Mouse (Mus musculus) hindlimb bud, embryonic 11.5 days (tissue): Measurements from ENCODE around the gene Arhgap28.
A peak's percentile ranks its signal among the peaks of the same experiment; 100 is the strongest.
"Not testable (repeated sequence)": the region's sequence is repeated elsewhere in the genome, so short reads cannot be mapped to it uniquely, and the experiment has no call there.

ENCODE experiments used
- DNase-seq: peaks from one replicate; pipeline ENCODE4 v3.0.0-alpha.2; 2012; ENCODE audit warnings: low read depth, low spot score; ENCODE audit errors: extremely low spot score

Gene Arhgap28

GRCm38 (mm10) chr17:67889481-67890325, 114.2 kb downstream of the Arhgap28 start:
- no peak for DNase-seq

- no peak for DNase-seq
These were observed 115.8 kb downstream of the Arhgap28 start for GRCm38 (mm10) chr17:67888081-67888480.

- DNase-seq: no peak
These were observed 117.6 kb downstream of the Arhgap28 start for GRCm38 (mm10) chr17:67886326-67886725.

DNA sequence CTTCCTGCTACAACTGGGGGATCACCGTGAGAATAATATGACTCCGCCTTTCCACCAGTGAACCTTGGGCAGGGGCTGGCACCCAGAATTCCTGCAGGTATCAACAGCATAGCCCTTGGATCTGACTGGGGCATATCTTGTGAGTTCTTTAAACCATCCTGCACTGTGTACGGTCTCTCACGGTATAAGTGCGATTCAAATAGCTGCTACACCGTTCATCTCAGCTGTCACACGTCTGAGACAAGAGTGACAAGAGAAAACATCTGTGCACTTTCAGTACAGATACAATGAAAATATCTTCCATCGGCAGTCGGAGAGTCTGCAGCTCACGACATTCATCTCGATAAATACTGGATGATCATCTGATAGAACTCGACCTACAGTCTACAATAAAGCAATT, 126.3 kb downstream of the Arhgap28 start:
- no peak for DNase-seq

DNA sequence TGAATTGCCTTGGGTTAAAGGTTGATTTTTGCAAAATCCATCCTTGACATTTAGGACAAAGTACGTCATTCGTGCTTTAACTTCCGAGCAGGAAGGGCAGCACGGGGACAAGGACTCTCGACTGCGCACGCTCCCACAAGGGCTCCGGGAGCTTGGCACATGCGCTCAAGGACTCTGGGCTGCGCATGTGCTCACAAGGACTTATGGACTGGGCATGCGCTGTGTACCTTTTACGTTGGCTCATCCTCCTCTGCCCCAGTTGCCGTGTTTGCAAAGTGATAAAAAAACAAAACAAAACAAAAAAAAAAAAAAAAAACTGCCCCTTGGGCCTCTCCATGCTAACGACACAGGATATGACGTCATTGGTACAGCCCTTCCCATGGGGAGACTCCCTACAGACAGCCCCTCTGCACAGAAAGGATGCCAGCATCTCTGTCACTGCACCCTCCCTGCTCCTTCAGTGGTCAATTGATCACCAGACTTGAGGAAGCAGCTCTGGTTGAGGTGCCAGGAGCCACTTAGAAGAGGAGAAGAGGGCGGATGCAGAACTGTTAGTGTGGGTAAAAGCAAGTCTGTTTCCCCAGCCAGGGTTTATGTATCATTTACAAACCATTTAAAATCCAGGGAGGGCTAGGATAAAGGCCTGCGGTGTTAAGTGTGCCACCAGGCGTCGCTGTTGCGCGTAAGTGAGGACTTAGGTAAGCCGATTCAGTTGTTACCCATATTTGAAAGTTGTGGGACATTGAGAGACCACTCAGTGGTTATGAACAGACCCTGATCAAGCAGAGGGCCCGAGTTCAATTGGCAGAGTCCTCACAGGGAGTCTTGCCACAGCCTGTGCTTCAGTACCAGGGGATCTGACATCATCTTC, 134.0 kb downstream of the Arhgap28 start:
- peak; percentile 39 for DNase-seq

DNA sequence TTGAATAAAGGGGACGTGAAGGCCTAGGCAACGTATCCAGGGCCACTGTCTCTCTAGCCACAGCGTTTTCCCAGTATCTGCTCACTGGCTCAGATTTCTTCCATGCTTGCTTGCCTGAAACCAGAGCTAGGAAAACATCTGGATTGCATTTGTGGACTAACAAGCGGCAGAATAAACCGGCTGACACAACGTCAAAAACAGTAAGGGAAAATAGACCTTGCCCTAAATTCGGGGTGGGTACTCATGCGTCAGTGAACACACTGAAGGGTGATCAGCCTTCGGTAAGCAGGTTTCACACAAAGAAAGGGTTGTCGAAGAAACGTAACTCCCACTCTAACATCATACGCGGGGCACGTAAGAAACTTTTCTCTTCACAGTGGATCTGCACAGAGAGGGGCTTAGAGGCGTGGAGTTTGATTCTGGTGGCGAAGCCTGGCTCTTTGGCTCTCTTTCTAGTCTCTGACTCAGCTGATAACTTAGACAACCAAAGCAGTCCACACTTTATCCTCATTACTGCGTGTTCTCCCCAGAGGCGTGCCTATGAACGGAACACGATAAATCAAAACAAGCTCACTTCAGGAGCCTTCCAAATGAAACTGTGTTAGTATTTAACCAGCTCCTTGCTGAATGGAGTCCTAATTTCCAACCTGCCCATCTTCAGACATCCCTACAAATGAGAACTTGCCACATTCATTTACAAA, 137.2 kb downstream of the Arhgap28 start:
- peak; percentile 77 for DNase-seq

- DNase-seq: no peak
These were observed 137.9 kb downstream of the Arhgap28 start for GRCm38 (mm10) chr17:67866026-67866425.

GRCm38 (mm10) chr17:67864912-67865311, 139.0 kb downstream of the Arhgap28 start:
- DNase-seq: no peak

DNA sequence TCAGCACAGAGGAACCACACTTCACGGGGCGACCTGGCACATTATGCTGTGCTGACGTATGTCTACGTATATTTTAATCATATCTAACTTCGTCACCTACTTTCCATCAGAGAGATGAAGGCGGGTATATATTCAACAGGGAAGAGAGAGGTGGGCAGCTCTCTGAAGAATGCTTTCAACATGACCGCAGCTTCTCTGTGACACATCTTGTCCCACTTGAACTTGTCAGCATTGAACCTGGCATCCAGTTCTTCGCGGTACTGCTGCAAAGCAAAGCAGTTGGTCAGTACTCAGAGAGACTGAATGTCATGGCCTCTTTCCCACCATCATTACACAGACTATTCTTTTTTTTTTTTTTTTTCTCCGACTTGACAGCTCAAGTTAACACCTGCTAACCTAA, 139.6 kb downstream of the Arhgap28 start:
- DNase-seq: no peak

DNA sequence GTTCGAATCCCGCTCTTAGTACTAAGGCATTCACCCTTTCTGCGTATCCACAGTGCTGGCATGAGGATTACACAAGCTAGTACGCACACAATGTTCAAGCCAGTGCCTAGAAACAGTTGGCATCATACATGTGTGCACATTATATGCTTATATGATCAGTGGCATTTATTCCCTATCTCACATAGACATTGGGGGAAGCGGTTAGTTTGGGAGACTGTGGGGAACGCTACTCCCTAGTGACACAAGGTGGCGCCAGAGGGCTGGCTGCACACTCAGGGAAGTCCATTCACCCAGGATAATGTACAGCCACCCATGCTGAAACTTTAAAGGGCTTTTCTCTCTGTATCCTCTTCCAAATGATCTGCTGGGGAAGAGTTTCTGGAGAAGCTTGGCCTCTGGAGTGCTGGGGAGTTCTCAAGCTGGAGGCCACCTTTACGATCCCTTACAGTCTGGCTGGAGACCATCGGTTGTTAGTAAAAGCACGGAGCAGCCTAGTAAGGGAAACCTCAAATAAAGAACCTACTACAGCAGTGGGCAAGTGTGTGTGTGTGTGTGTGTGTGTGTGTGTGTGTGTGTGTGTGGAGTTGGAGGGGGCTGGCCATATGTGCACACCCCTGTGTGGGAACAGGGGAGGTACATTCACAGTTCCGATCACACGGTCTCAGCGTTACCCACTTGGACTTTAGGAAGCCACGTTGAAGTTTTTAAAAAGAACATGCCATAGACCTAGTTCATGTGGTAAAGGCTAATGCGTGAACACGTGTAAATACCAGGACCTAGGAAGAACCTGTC, 142.0 kb downstream of the Arhgap28 start:
- DNase-seq: peak; percentile 22

DNA sequence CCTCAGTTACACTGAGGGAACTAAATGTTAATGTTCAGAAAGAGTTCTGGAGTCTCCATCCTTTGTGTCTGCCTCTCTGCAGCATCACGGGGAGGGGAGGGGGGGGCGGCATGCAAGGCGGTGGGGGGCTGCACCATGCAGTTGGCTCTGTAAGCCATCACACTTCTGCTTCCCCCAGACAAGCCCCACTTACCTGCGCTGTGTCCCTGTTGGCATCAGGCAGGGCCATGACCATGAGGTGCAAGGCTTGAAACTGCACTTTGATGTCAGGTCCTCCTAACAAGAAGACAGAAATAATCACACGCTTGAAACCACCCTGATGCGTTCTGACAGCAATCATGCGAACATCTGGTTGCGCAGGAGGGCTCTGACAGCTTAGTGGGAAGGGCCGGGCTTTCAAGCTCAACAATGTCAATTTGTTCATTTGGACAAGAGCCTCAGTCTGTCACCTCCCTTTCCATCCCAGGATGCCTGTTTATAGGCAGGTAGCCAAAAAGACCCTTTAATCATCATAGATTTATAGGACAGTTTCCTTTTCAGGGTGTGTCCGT, 142.8 kb downstream of the Arhgap28 start:
- no peak for DNase-seq

- DNase-seq: not testable (repeated sequence)
These were observed 162.4 kb downstream of the Arhgap28 start for GRCm38 (mm10) chr17:67841494-67841893.

DNA sequence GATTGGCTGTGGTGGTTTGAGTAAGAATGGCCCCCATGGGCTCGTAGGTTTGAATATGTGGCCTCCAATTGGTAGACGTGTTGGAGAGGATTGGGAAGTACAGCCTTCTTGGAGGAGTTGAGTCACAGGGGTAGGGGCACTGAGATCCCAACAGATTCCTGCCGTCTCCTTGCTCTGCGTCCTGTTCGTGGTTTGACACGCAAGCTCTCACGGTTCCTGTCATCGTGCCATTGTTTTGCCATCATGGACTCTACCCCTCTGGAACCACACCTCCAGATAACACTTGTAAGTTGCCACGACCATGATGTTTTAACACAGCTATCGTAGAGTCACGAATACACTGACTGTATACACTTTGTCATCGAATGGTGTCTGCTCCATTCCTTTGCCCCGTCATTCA, 165.0 kb downstream of the Arhgap28 start:
- DNase-seq: no peak

DNA sequence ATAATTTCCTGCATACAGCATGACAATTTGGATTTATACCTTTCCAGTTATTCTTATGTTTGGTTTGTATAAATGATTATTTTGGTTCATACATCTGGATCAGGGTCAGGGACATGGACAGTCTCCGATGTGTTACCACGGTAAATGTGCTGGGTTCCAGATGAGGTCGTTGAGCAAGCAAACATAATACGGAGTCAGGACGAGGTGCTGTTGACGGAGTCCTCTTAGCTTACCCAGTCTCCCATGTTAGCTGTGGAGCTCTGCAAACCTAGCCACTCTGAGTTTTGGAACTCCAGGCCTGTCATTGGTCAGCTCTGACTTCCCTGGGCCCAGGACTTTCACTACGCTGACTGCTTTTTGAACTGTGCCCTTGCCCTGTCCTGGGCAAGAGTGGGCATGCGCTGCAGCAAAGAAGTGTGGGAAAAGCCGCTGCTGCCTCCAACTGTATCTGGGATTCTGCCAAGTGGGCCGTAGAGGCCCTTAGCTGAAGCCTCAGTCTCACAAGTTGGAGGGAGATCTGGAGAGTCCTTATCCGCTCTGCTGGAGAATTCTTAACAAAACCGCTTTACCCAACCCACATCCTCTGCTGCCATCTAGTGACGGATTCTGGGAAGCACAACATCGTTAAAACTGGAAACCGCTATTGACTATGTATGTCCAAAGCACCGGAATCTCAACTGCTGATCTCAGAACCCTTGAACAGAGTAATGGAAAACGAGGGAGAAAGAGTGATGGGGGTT, 166.4 kb downstream of the Arhgap28 start:
- DNase-seq: peak; percentile 92

GRCm38 (mm10) chr17:67836146-67836895, 167.6 kb downstream of the Arhgap28 start:
- no peak for DNase-seq

GRCm38 (mm10) chr17:67827431-67827830, 176.5 kb downstream of the Arhgap28 start:
- DNase-seq: no peak

- no peak for DNase-seq
These were observed 187.0 kb downstream of the Arhgap28 start for GRCm38 (mm10) chr17:67816916-67817315.

DNA sequence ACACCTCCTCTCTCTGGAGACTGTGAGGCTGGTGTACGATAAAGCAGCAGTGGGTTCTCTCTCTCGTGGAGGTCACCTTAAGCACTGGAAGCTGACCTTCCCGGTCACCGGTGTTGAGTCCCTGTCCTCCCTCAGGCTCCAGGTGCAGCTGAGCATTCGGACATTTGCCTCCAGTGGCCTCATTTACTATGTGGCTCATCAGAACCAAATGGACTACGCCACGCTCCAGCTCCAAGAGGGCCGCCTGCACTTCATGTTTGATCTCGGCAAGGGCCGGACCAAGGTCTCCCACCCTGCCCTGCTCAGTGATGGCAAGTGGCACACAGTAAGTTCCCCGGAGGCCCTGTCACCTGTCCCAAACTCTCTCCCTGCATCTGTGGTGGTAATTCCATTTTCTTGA, 188.2 kb downstream of the Arhgap28 start:
- DNase-seq: no peak

GRCm38 (mm10) chr17:67813666-67814065, 190.3 kb downstream of the Arhgap28 start:
- DNase-seq: no peak
